Mouse (Mus musculus) erythroid progenitor cell, adult 5-6 weeks (primary cell): ENCODE measurements around the gene Wdhd1. TPM values are rescaled to one million over a fixed set of nuclear protein-coding genes. Genes with fewer than 3 reads are reported as not detected.

ENCODE experiments used
- ATAC-seq: replicated peaks from 2 replicates; pipeline ENCODE4 v1.8.0; 2016; ENCODE audit warnings: moderate number of reproducible peaks, mild to moderate bottlenecking, moderate TSS enrichment, inconsistent platforms; ENCODE audit not compliant: poor library complexity, low FRiP score, severe bottlenecking
- total RNA-seq, 2 experiments: library from RNA; stranded (forward) in 1 of 2; stranded (reverse) in 1 of 2; fragments of 150-400 nt in 1 of 2; fragments of 186-747, 209-891 nt in 1 of 2; gene quantifications; 2 replicates each; pipeline versions ENCODE4 v1.2.3 to v1.2.4; 2015 to 2017; ENCODE audit warnings: low replicate concordance in 2 of 2

Wdhd1 gene
- total RNA-seq (2015; ENCODE audit: low replicate concordance) (156 and 202 TPM in 2 replicates), total RNA-seq (2017; ENCODE audit: low replicate concordance) (329 and 332 TPM in 2 replicates)

- peak; percentile 86 for ATAC-seq
Observed at GRCm38 (mm10) chr14:47276637-47277393, at the start of gene Wdhd1, which contains the start of gene Socs4. TSS of gene Wdhd1 (minus strand) at chr14:47276857. TSS of gene Socs4 (plus strand) at chr14:47276931.

DNA sequence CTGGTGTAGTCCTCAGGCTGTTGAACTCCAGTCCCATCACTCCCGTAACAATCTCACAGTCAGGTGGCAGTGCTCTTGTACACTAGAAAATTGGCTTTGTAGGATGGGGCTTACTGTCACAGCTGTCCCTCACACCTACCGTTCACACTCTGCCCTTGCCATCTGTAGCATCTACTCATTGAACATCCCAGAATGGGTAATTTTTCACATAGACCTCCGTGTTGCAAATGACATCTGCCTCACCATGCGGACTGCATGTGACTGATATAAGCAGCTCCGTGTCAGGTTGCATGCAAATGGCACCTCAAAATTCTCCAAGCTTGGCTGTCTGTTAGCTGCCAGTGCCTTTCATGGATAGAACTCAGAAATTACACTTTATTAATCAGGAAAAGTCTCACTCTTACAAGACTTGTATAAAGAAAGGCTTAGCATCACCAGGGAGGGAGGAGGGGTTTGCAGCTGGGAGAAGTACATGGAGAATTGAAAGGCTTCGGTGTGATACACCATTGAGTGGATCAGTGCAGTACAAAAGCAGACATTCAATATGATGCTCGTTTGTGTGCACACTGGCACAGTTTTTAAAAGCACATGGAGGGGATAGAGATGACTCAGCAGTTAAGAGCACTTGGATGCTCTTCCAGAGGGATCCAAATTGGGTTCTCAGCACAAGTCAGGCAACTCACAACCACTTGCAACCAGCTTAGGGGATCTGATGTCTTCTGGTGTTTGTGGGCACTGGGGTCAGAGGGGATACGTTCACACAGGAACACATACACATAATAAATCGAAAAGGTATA, 49.5 kb upstream of the Wdhd1 start:
- ATAC-seq = no peak

- peak; percentile 93 for ATAC-seq
Observed at GRCm38 (mm10) chr14:47321581-47321980, 44.9 kb upstream of the Wdhd1 start.

DNA sequence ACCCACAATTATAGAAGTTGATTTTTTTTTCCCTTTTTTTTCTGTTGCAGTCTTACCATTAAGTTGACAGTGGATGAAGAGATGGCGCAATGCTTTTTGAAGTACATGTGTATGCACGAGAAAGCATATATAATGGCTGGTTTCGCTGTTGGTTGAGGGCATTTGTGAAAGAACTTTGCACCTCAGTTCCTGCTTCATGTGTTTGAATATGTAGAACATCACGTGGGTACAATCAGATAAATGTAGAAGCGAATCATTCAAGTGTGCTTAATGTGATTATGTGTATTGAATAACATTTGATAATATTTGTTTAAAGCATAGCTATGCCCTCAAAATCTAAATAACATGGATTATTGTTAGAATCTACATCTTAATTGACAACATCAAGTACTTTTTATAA, 42.7 kb upstream of the Wdhd1 start:
- no peak for ATAC-seq

DNA sequence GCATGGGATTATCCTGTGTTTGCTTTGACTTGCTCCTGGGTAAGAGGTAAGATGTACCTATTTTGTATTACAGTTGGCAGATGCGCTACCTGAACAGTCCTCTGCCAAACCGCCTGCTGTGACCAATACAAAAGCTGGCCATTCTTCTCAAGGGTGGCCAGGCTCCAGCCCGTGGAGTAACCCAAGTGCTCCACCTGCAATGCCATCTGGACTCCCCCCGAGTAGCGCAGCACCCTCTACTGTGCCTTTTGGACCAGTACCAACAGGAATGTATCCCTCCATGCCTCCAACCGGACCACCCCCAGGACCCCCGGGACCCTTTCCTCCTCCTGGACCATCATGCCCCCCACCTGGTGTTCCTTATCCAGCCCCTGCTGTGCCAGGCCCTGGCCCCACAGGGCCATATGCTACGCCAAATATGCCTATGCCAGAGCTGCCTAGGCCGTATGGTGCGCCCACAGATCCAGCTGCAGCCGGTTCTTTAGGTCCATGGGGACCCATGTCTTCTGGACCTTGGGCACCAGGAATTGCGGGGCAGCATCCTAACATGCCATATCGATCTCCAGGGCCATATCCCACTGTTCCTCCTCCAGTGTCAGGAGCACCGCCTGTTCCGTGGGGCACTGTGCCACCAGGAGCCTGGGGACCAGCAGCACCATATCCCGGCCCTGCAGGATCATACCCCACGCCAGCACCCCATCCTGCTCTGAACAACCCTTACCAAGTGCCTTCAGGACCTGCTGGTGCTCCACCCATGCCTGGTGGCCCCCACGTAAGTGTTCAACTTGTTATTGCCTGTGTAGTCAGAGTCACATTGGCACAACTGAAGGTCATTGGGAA, 33.9 kb upstream of the Wdhd1 start:
- ATAC-seq = no peak

- ATAC-seq = no peak
Observed at GRCm38 (mm10) chr14:47309061-47309460, 32.4 kb upstream of the Wdhd1 start.

- no peak for ATAC-seq
Observed at GRCm38 (mm10) chr14:47307669-47308068, 31.0 kb upstream of the Wdhd1 start.

- ATAC-seq = no peak
Observed at GRCm38 (mm10) chr14:47305933-47306332, 29.3 kb upstream of the Wdhd1 start.

- ATAC-seq = no peak
Observed at GRCm38 (mm10) chr14:47304814-47305405, 28.3 kb upstream of the Wdhd1 start.

DNA sequence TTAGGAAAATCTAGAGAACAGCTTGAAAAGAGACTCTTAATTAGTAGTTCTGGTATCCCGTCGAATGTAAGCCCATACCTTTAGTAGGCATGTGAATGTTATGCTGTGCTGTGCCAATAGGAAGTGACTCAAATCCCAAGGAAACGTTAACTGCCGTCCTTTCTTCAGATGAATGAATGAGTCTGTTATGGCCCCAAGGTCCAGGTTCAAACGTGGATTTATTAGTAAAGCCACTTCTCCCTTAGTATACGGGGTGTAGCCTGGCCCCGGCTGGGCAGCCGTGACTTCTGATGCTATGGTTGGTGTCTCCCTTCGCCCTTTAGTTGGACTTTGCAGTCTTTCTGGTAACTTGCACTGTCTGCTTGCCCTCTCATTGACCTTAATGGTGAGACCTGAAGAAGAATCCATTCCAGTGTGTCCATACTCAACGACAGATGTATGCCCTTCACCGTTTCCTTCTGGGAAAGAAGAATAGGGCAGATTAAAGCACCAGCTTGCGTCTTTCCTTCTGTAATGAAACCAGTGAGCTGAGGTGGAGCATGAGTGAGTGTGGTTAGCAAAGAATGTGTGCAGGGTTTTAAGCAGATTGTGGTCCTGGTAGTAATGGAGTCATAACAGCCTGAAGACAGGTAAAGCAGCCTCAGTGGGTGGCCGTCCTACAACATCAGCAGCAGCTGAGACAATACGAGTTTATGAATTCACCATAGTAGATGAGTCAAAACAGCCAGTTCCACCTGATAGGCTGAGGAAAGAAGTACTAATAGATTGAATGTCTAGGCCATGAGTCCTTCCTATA, 26.4 kb upstream of the Wdhd1 start:
- ATAC-seq = no peak

DNA sequence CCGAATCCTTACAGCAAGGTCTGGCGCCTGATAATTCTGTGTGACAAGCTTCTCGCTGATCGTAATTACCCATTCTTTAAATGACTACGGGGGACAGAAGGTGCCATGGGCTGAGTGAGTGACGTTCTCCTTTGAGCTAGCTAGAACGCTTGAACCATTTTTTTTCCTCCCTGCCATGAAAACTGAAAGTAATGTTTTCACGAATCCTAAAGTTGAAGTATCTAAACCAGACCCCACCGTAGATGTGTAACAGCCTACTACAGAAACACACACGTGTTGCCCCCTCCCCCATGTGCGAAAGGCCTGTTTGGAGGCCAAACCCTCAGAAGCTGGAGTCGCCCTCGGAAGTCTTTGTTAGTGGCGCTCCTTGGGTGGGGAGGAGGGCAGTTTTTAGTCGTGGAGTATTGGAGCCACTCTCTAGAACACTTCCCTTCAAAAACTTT, 22.2 kb upstream of the Wdhd1 start:
- peak; percentile 68; the same call in 1 of the 2 replicates for ATAC-seq

- ATAC-seq = no peak
Observed at GRCm38 (mm10) chr14:47298408-47298792, 21.7 kb upstream of the Wdhd1 start.

DNA sequence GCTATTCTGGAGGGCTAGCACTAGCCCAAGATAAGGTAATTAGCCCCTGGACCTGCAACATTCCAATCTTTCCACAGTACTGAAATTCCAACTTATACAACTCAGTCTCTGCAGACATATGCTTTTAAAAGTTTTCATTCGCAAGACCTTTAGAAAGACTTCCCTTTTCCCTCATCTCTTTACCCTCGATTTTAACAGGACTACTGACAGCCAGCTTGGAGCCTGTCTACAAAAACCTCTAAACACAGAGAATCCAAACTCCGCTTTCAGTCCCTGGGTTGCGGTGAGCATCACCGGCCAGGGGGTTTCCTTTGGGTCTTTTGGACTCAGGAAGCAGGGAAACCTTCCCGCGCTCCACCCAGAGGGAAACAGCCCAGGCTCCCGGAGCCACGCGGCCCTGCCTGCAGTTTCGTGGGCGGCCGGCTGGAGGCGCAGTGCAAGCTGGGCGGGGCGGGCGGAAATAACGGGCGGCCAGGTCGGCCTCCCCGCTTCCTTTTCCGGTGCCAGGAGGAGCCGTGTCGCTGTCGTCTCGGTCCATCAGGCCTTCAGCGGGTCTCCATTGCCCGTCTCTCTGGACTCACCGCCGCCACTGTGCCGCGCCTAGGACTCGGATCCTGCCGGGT, 21.2 kb upstream of the Wdhd1 start, which contains the start of gene Mapk1ip1l:
TSS of gene Mapk1ip1l (plus strand) at position 482 of the 623 bp plus-strand sequence.
- peak; percentile 97 for ATAC-seq

- ATAC-seq = no peak
Observed at GRCm38 (mm10) chr14:47296232-47296631, 19.6 kb upstream of the Wdhd1 start.

DNA sequence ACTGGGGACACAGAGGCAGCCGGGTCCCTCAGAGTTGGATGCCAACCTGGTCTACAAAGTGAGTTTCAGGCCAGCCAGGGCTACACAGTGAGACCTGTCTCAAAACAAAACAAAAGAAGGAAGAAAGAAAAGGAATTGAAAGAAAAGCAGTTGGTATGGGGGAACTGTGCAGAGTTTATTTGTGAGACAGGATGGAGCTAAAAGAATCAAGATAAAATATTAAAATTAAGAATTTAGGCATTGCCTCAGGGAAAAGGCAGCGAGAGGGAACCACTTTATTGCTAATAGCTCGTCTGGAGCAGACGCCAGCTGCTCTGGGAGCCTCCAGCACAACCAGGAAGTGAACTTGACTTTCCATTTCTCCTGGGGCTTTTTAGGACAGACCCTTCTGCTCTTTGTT, 17.5 kb upstream of the Wdhd1 start:
- no peak for ATAC-seq

DNA sequence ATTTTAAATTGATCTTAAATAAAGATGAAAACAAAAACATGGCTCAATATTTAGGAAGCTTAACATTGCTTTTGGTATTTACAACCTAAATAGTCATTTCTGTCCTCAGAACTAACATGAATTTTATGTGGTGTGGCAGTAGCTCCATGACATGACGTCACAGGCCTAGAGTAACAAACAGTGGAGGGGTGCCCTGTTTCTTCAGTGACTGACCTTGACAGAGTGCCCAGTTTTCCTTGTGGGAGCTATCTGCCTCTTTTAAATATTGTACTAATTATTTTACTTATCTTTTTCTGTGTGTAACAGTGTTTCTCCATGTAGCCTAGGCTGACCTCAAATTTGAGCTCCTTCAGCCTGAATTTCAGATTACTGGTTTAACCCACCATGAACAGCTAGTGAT, 15.1 kb upstream of the Wdhd1 start:
- no peak for ATAC-seq

DNA sequence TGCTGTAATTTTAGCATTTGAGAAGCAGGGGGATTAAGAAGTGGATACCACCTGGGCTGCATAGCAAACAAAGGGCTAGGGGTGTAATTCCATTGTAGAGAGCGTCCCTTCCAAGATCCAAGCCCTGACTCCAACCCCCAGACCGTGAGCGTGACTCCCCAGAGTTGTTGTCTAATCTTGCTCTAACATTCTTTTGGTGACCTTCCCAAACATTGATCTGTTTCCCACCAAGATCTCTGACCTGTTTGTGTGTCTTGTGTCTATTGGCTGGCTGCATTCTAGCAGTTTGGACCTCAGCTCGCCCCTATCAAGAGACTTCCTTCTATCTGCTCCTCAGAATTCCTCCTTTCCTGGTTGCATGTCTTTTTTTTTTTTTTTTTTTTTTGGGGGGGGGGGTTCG, 10.4 kb upstream of the Wdhd1 start:
- ATAC-seq = no peak

DNA sequence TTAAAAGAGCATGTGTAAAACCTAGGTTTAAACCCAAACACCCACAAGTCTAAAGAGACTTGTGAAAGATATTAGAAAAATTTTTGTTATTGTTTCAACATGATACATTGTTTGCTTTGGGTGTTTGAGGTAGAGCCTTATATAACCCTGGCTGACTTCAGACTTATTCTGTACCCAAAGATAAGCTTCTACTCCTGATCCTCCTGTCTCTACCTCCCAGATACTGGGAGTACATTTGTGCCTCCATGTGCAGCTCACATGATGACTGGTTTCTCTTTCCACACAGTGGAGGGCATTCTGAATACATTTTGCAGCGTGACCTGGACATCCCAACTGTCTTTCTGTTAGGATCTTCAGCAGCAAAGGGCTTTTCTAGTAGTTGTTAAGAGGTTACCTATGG, 9.6 kb upstream of the Wdhd1 start:
- ATAC-seq = 0 out of 2 replicates have a peak, but pooled peaks have one; percentile 54
